Mouse (Mus musculus): ENCODE results near the gene Tbx4.

Gene Tbx4

GRCm38 (mm10) chr11:85885665-85886428 is at the start of gene Tbx4:
TSS of gene Tbx4 (plus strand) at chr11:85886422.
- DNase-seq: no peak

DNA sequence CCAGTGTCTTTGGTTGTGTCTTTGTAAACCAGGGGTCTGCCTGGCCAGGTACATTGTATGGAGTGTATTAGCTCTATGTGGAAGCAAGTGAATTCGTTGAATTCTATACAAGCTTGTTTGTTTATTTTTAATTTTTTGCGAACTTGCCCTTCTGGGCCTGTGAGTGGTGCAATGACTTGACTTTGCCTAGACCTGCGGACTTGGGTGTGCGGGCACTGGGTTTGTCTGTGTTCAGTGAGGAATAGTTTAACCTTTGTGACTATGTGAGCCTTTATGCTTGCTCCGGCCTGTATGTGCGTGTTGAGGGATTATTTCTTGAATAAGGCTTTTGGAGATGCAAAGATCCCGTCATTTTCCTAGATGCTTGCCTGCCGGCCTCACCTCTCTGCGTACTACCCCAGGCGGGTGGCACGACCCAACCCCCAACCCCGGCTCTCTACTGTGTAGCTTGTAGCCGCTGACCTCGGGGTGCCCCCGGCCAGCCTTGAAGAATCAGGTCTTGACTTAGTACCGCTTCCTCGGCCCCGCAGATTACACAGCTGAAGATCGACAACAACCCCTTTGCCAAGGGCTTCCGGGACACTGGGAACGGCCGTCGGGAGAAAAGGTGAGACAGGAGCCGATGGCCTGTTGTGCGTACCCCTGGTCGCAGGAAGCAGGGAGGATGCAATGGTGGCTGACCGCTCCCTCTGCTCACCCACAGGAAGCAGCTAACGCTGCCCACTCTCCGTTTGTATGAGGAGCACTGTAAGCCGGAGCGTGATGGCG is 49.5 kb upstream of the Tbx4 start:
- no peak for DNase-seq

DNA sequence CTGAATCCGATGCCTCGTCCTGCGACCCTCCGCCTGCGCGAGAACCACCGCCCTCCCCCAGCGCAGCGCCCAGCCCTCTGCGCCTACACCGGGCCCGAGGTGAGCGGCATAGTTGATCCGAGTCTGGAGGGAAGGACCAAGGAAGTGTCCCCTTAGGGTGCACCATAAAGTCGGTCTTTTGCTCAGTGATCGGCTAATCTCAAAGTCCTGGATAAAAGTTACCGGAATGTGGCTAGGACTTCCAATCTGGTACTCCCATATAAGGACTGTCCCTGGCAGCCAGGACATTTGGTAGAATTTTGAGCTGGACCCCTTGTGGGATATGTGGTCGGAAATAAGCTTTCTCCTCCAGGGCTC is 49.0 kb upstream of the Tbx4 start:
- DNase-seq: no peak

- DNase-seq: no peak
Observed at GRCm38 (mm10) chr11:85837648-85838423, 48.4 kb upstream of the Tbx4 start.

DNA sequence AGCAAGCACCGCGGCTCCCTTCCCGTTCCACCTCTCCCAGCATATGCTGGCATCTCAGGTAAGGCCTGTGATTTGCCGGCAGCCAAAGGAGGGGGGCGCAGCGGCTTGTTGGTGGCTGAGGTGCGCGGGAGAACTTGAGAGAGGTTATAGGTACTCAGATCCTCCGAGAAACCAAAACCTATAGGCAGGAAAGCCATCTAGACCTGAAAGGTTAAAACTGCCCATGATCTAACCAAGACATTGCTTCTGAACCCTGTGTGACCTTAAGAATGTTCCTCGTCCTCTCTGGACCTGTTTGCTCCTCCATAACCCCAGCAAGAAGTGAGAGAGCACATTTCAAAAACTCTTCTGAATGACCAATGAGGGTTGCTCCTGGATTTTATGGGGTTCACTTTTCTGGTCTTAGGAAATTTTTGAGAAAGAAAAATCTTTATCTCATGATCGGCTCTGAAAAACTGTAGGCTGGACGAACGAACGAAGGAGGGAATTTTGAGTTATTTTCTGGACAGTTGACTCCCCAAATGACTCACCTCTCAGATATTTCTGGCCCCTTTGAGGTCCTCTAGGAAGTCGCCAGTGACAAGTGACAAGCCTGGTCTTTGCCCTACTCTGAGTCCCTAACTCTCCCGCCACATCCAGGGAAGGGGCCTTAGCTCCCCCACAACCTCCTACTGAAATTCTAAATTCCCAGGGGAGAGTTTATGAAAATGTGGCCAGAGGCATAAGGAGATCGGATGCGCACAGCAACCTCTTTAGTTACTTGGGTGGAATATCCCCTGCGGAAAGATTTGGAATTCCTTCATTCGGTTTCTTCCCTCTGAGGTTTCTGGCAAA is 47.6 kb upstream of the Tbx4 start:
- no peak for DNase-seq

- no peak for DNase-seq
Observed at GRCm38 (mm10) chr11:85839258-85840030, 46.8 kb upstream of the Tbx4 start.

DNA sequence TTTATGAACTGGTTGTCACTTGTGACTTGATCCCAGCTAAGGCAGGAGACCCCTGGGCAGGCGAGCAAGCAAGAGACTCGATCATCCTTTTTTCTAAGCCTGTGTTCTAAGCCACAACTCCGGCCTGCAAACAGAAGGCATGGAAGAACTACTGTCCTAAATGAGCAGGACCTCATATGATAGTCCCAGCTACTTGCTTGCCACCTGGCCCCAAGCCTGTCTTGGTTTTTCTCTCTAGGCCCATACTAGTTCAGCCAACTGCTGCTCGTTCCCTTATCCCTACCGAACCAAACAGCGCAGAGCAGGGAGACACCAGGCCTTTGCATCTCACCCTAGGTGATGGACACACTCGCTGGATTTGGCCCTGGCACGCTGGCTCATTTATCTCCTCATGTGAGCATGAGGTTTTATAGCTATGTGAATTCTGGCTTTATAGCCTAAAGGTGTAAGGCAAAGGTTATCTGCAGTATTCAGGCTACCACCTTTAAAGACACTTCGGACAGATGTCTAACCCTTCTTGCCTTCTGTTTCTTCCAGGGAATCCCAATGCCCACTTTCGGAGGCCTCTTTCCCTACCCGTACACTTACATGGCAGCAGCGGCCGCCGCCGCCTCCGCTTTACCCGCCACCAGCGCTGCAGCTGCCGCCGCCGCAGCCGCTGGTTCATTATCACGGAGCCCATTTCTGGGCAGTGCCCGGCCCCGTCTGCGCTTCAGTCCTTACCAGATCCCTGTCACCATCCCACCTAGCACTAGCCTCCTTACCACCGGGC is 46.0 kb upstream of the Tbx4 start:
- no peak for DNase-seq

- DNase-seq: no peak
Observed at GRCm38 (mm10) chr11:85840803-85841145, 45.4 kb upstream of the Tbx4 start.

DNA sequence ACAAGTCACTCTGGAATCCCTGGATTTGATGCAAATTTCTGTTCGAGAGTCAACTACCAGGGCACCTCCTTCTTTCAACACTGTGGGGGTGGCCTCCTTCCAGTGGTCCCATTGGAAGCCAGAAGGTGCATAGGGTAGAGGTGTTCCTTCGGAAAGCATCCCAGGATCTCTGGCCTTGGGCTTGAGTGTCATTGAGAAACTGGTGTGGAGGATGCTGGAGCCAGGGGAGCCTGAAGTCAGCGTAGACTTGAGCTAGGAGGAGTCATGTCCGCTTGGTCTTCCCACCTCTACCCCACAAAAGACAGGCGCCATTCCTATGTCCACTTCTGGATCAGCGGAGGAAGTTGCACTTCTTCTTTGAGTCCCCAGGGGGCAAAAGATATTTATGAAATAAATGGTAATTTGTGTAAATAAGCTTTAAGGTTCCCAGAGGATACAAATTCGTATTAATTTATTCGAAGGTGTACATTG is 45.0 kb upstream of the Tbx4 start:
- DNase-seq: no peak

GRCm38 (mm10) chr11:85841980-85842379 is 44.2 kb upstream of the Tbx4 start:
- peak; percentile 28 to 54 for DNase-seq

GRCm38 (mm10) chr11:85842596-85843346 is 43.5 kb upstream of the Tbx4 start:
- peak in 1 of 2 experiments; percentile 24 for DNase-seq

- peak; percentile 77 to 79 for DNase-seq
Observed at GRCm38 (mm10) chr11:85843347-85843692, 42.9 kb upstream of the Tbx4 start.

- DNase-seq: peak; percentile 85 to 92
Observed at GRCm38 (mm10) chr11:85844144-85844965, 41.9 kb upstream of the Tbx4 start.

GRCm38 (mm10) chr11:85844971-85845370 is 41.3 kb upstream of the Tbx4 start:
- peak; percentile 78 to 82 for DNase-seq

DNA sequence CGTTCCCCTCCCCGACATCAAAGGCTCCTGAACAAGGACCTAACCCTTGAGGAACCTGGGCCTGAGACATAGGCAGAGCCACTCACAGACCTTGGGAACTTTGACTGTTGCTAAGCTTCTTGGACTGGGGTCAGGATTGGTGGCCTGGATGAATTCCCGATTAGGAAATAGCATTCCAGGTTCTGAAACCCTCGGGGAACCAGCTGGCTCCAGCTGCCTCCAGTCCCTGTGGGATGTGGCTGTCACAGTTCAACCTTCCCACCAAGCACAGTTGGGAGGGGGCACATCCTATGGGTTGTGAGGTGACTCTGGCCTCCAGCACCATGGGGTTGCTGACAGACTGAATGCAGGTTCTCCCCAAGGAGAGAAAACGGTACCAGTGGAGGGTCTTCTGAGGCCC is 40.3 kb upstream of the Tbx4 start:
- peak; percentile 64 to 68 for DNase-seq

DNA sequence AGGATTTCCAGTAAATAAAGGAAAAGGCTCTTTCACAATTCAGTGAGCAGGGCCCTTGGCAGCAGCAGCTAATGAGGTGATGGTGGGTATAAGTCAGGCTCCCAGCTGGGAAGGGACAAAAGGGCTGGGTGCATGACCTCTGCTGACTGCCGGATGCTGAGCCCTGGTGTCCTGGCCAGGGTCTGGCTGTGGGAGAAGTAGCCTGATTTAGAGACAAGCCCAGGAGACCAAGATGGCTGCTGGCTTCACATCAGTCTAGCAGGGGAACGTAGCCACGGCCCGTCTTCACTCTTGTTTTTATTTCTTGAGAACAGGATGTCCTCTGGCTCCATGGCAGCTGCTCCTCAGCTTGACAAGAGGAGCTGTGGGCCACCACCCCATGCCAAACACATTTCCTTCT is 39.7 kb upstream of the Tbx4 start:
- peak; percentile 53 to 61 for DNase-seq

DNA sequence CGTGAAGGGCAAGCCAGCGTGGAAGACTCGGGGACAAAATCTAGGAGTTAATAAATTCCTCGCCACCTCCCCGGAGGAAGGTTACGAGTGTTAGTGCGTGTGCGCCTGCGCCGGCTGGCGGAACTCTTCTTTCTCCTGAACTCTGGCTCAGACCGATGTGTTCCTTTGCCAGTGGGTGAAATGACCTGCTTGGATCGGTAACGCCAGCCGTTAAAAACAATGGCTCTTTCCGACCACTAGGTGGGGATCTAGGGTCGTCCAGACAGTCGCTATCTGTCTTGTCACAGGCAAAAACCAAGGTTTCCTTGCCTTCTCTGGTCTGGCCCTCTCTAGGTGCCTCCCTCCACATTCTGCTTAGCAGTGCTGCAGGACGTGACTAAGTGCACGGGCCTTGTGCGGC is 37.2 kb upstream of the Tbx4 start:
- peak; percentile 74 to 80 for DNase-seq

- no peak for DNase-seq
Observed at GRCm38 (mm10) chr11:85850233-85850632, 36.0 kb upstream of the Tbx4 start, which contains the start of gene Gm11444. TSS of gene Gm11444 (minus strand) at chr11:85850333.

GRCm38 (mm10) chr11:85850758-85851157 is 35.5 kb upstream of the Tbx4 start:
- DNase-seq: no peak

Data from kidney, adult 8-10 months (tissue).